Mouse (Mus musculus): ENCODE results near the gene Slc47a1.
A peak's percentile ranks its signal among the peaks of the same experiment; 100 is the strongest.

Gene Slc47a1

DNA sequence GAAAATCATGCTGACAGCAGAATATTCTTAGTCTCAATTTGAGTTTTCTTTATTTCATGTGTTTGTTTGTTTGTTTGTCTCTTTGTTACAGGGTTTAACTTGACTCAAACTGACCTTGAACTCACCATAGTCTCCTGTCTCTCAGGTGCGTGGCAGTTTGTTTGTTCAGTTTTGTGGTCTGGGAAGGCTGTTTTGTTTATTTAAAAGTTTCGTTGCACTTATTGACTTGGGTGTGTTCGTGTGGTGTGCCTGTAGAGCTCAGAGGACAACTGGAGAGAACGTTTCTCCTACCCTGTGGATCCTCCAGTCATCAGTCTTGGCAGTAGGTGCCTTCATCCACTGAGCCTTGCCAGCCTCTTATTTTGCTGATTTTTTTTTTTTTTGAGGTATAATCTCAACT is 10.8 kb upstream of the Slc47a1 start:
- no peaks in the 10 kb centered on the region for H3K36me3 ChIP-seq (ENCODE audit: insufficient read depth, low read length)
- no peaks in the 10 kb centered on the region for H3K27me3 ChIP-seq (ENCODE audit: insufficient read depth, low read length)
- H3K4me3 ChIP-seq (replicated peaks; ENCODE audit: low read length): no peak overlapping the region
- peaks cover 5% of the 10 kb centered on the region; the same call in 1 of the 2 replicates for H3K4me1 ChIP-seq (replicated peaks; ENCODE audit: low read depth, low read length)
- H3K9me3 ChIP-seq (ENCODE audit: low read length): peaks cover 35% of the 10 kb centered on the region
- TF ChIP-seq POU5F1 (IDR thresholded peaks at IDR 0.05; ENCODE audit: borderline replicate concordance, low read length) (no peak), CTCF (conservative IDR thresholded peaks at IDR 0.05; ENCODE audit: low read length) (no peak)

DNA sequence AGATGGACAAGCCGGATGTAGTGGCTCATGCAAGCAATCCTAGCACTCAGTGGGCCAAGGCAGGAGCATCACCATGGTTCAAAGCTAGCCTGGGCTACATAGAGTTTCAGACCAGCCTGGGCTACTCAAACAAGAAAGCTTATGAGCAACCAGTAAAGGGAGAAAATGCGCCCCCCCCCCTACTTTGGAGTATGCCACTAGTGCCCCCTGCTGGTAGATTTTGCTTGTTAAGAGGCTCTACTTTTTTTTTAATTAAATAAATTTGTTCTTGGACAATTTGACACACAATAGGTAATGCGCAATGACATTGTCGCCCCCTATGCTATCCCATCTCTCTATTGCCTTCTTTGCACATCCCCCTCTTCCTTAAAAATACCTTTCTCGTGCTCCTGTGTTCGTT is 9.9 kb upstream of the Slc47a1 start:
- Histone ChIP-seq H3K4me1 (replicated peaks; ENCODE audit: low read depth, low read length) (peaks cover 5% of the 10 kb centered on the region; the same call in 1 of the 2 replicates), H3K9me3 (ENCODE audit: low read length) (peaks cover 31% of the 10 kb centered on the region), H3K4me3 (replicated peaks; ENCODE audit: low read length) (no peak overlapping the region), H3K36me3 (ENCODE audit: insufficient read depth, low read length) (no peaks in the 10 kb centered on the region), H3K27me3 (ENCODE audit: insufficient read depth, low read length) (no peaks in the 10 kb centered on the region)
- TF ChIP-seq NANOG (IDR thresholded peaks at IDR 0.05; ENCODE audit: borderline replicate concordance, low read length) (no peak), CTCF (conservative IDR thresholded peaks at IDR 0.05; ENCODE audit: low read length) (peak; percentile 52)

DNA sequence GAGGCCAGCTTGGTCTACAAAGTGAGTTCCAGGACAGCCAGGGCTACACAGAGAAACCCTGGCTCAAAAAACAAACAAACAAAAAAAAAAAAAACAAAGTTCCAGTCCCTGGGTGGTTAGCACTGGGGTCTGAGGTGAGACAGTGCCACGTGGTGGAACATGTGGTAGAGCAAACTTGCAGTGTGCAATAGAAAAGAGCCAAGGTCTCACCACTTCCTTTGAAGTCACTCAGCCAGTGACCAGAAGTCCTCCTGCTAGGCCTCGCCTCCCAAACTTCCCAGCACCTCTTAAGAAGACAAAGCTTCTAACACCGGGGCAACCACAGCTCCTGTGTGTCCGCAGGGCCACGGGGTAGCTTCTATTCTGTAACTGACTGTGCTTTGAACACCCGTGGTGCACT is 9.1 kb upstream of the Slc47a1 start:
- Histone ChIP-seq H3K4me3 (replicated peaks; ENCODE audit: low read length) (no peak overlapping the region), H3K4me1 (replicated peaks; ENCODE audit: low read depth, low read length) (peaks cover 5% of the 10 kb centered on the region; the same call in 1 of the 2 replicates)
- no peak for TF ChIP-seq NANOG (IDR thresholded peaks at IDR 0.05; ENCODE audit: borderline replicate concordance, low read length)
- TF ChIP-seq CTCF (conservative IDR thresholded peaks at IDR 0.05; ENCODE audit: low read length): no peak
- no peak for TF ChIP-seq POU5F1 (IDR thresholded peaks at IDR 0.05; ENCODE audit: borderline replicate concordance, low read length)

DNA sequence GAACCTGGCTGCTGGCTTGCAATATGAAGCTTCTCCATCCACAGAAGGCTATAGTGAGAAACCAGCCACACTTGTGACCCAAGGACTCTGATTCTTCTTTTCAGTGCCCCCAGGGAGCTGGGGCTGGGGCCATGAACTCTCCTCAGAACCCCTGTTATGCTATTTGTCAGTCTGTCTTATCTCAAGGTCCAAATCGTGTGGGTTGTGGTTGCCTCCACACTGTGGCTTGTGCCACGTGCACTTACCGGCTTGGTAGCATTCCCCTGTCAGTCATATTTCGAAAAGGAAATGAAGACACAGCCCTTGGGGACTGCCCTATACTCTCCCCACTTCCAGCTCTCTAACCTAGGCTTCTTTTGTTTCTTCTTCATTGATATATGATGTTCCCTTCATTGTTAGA is 7.6 kb upstream of the Slc47a1 start:
- Histone ChIP-seq H3K4me1 (replicated peaks; ENCODE audit: low read depth, low read length) (peaks cover 5% of the 10 kb centered on the region; the same call in 1 of the 2 replicates), H3K27me3 (ENCODE audit: insufficient read depth, low read length) (peaks cover 9% of the 10 kb centered on the region; the same call in 1 of the 2 replicates)

More for the DNA sequence above, 9.1 kb upstream of the Slc47a1 start:
- Histone ChIP-seq H3K27me3 (ENCODE audit: insufficient read depth, low read length) (no peaks in the 10 kb centered on the region), H3K9me3 (ENCODE audit: low read length) (peaks cover 24% of the 10 kb centered on the region), H3K36me3 (ENCODE audit: insufficient read depth, low read length) (no peaks in the 10 kb centered on the region)

DNA sequence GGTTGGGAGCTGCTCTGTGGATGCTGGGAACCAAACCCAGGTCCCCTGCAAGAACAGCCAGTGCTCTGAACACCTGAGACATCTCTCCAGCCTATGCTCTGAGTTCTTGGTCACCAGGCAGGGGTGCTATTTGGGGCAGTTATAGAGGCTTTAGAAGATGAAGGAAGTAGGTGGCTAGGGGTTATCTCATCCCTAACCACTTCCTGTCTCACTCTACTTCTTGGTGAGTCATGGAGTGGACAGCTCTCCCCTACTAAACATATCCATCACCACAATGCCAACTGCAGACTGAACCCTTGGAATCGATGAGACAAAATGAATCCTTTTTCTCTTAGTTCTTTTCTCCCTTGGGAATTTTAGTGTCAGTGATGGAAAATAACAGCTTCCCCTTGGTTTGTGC is 3.1 kb upstream of the Slc47a1 start:
- H3K27me3 ChIP-seq (ENCODE audit: insufficient read depth, low read length): peaks cover 51% of the 10 kb centered on the region
- H3K36me3 ChIP-seq (ENCODE audit: insufficient read depth, low read length): no peaks in the 10 kb centered on the region
- H3K4me3 ChIP-seq (replicated peaks; ENCODE audit: low read length): no peak overlapping the region
- no peak for TF ChIP-seq POU5F1 (IDR thresholded peaks at IDR 0.05; ENCODE audit: borderline replicate concordance, low read length)
- no peak for TF ChIP-seq NANOG (IDR thresholded peaks at IDR 0.05; ENCODE audit: borderline replicate concordance, low read length)
- TF ChIP-seq CTCF (conservative IDR thresholded peaks at IDR 0.05; ENCODE audit: low read length): no peak
- 0 out of 2 replicates have a peak, but pooled peaks cover 4% of the 10 kb centered on the region for H3K9me3 ChIP-seq (ENCODE audit: low read length)
- H3K4me1 ChIP-seq (replicated peaks; ENCODE audit: low read depth, low read length): peaks cover 15% of the 10 kb centered on the region; the same call in 1 of the 2 replicates

More for the DNA sequence above, 7.6 kb upstream of the Slc47a1 start:
- Histone ChIP-seq H3K9me3 (ENCODE audit: low read length) (peaks cover 14% of the 10 kb centered on the region), H3K36me3 (ENCODE audit: insufficient read depth, low read length) (no peaks in the 10 kb centered on the region), H3K4me3 (replicated peaks; ENCODE audit: low read length) (no peak overlapping the region)
- TF ChIP-seq NANOG (IDR thresholded peaks at IDR 0.05; ENCODE audit: borderline replicate concordance, low read length) (no peak), CTCF (conservative IDR thresholded peaks at IDR 0.05; ENCODE audit: low read length) (no peak), POU5F1 (IDR thresholded peaks at IDR 0.05; ENCODE audit: borderline replicate concordance, low read length) (no peak)

DNA sequence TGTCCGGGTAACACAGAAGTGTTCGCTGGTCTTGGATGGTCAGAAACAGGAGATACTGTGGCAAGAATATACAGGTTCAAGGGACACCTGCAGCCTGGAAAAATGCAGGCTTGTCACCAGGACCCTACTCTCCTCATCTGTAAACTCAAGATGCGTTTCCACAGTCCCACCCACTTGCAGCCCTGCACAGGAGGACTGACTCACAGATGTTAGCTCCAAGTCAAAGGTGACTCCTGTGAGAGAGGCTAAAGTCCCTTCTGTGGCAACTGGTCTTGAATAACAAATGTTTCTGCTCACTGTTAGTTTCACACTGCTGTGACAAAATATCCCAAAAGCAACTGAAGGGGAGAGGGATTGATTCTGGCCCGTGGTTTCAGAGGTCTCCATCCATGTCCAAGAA is 506 bp upstream of the Slc47a1 start:
- TF ChIP-seq NANOG (IDR thresholded peaks at IDR 0.05; ENCODE audit: borderline replicate concordance, low read length): no peak
- no peak for TF ChIP-seq CTCF (conservative IDR thresholded peaks at IDR 0.05; ENCODE audit: low read length)
- TF ChIP-seq POU5F1 (IDR thresholded peaks at IDR 0.05; ENCODE audit: borderline replicate concordance, low read length): no peak
- Histone ChIP-seq H3K4me1 (replicated peaks; ENCODE audit: low read depth, low read length) (peaks cover 15% of the 10 kb centered on the region; the same call in 1 of the 2 replicates), H3K9me3 (ENCODE audit: low read length) (0 out of 2 replicates have a peak, but pooled peaks cover 4% of the 10 kb centered on the region), H3K27me3 (ENCODE audit: insufficient read depth, low read length) (peaks cover 70% of the 10 kb centered on the region), H3K36me3 (ENCODE audit: insufficient read depth, low read length) (no peaks in the 10 kb centered on the region), H3K4me3 (replicated peaks; ENCODE audit: low read length) (no peak overlapping the region)

DNA sequence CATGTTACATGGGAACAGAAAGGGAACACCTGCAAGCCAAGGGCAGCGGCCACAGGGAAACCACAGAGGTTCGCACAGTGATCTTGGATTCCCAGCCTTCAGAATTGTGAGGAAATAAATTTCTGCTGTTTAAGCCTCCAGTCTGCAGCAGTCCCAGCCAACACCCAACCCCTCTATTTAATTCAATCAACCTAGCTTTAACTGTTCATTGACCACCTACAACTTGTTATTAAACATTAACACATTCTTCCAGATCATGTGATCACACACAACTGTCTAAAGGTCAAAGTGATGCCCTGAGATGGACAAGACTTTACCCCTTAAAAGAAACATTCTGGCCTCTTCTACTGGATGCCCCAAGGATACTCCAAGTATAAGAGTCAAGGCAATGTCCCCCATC is 9.5 kb downstream of the Slc47a1 start:
- Histone ChIP-seq H3K4me1 (replicated peaks; ENCODE audit: low read depth, low read length) (peaks cover 12% of the 10 kb centered on the region), H3K4me3 (replicated peaks; ENCODE audit: low read length) (no peak overlapping the region), H3K27me3 (ENCODE audit: insufficient read depth, low read length) (peaks cover 22% of the 10 kb centered on the region; the same call in 1 of the 2 replicates), H3K9me3 (ENCODE audit: low read length) (no peaks in the 10 kb centered on the region), H3K36me3 (ENCODE audit: insufficient read depth, low read length) (no peaks in the 10 kb centered on the region)
- TF ChIP-seq CTCF (conservative IDR thresholded peaks at IDR 0.05; ENCODE audit: low read length) (no peak), NANOG (IDR thresholded peaks at IDR 0.05; ENCODE audit: borderline replicate concordance, low read length) (no peak), POU5F1 (IDR thresholded peaks at IDR 0.05; ENCODE audit: borderline replicate concordance, low read length) (no peak)

DNA sequence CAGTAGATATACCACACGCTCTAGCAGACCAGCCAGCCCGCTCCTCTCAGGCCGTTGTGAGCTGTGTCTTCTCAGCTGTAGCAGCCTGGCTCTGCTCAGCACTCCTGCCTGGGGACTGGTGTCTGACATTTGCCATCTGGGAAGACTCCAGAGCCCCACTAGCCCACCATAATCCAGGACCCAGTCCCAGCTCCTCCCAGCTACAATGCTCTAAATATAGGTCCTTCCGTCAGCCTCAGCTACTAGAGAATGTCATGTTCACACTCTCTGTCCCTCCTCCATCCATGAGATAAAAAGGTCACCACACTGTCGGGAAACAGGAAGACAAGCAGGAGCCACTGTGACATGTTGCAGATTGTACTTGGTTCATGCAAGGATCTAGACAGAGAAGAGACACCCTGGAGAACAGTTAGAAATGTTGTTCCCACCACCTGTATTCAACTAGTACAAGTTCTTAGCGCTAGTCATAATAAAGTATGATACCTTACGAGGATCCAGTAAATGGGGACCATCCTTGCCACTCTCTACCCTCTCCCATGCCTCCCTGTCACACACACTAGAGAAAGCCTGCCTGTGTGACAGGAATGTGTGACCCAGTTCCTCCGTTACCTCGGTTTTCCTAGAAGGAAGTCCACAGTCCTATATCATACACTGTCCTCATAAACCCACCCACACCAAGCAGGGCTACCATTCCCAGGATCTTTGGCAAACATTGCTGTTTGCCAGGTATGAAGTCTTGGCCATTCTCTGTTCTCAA is 11.4 kb downstream of the Slc47a1 start:
- TF ChIP-seq POU5F1 (IDR thresholded peaks at IDR 0.05; ENCODE audit: borderline replicate concordance, low read length) (no peak), NANOG (IDR thresholded peaks at IDR 0.05; ENCODE audit: borderline replicate concordance, low read length) (no peak), CTCF (conservative IDR thresholded peaks at IDR 0.05; ENCODE audit: low read length) (no peak)
- no peaks in the 10 kb centered on the region for H3K36me3 ChIP-seq (ENCODE audit: insufficient read depth, low read length)
- H3K4me3 ChIP-seq (replicated peaks; ENCODE audit: low read length): no peak overlapping the region
- H3K4me1 ChIP-seq (replicated peaks; ENCODE audit: low read depth, low read length): peaks cover 30% of the 10 kb centered on the region
- no peaks in the 10 kb centered on the region for H3K9me3 ChIP-seq (ENCODE audit: low read length)
- peaks cover 18% of the 10 kb centered on the region; the same call in 1 of the 2 replicates for H3K27me3 ChIP-seq (ENCODE audit: insufficient read depth, low read length)
